Mouse (Mus musculus): ENCODE data around the gene Mipol1. TPM values are rescaled to one million over a fixed set of nuclear protein-coding genes. Genes with fewer than 3 reads are reported as not detected.

Mipol1 gene
- polyA plus RNA-seq, 1 experiment = 1.5 TPM

GRCm38 (mm10) chr12:57496347-57497119 is 266.3 kb downstream of the Mipol1 start:
- Histone ChIP-seq H3K36me3 (ENCODE audit: control insufficient read depth, insufficient read depth, low read length) (no peaks in the 10 kb centered on the region), H3K27me3 (replicated peaks; ENCODE audit: control insufficient read depth, insufficient read depth, low read length) (no peaks in the 10 kb centered on the region), H3K4me1 (ENCODE audit: control insufficient read depth, insufficient read depth, low read length) (no peaks in the 10 kb centered on the region), H3K27ac (ENCODE audit: insufficient read depth, low read depth, low read length) (no peak overlapping the region), H3K4me3 (ENCODE audit: insufficient read depth, low read depth, low read length) (no peak overlapping the region)
- TF ChIP-seq CTCF (conservative IDR thresholded peaks at IDR 0.05; ENCODE audit: insufficient read depth, insufficient read length, low read depth, low read length) (no peak), POLR2A (IDR thresholded peaks at IDR 0.05; ENCODE audit: low read depth, low read length) (no peak)
- WGBS = 56% methylated on average over 6 of the region's 6 CpGs
- DNase-seq = peak; percentile 3

DNA sequence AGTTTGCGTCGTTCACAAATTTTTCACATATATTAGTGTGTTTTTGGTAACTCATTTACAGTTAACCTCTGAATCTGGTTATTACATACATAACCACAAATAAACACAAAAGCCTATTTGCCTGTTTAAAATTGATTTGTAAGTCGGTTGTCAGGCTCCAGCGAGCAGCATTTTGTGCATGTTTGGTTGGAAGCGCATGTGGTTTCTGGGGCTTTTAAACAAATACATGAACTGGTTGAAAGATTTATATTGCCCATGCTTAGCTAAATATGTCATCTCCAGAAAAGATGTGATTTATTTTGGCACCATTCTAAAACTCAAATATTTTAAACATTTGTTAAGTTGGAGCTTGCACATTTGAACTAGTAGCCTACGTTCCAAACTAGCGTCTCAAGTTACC is 270.0 kb downstream of the Mipol1 start:
- Histone ChIP-seq H3K27ac (ENCODE audit: insufficient read depth, low read depth, low read length) (no peak overlapping the region), H3K4me1 (ENCODE audit: control insufficient read depth, insufficient read depth, low read length) (no peaks in the 10 kb centered on the region), H3K36me3 (ENCODE audit: control insufficient read depth, insufficient read depth, low read length) (no peaks in the 10 kb centered on the region), H3K4me3 (ENCODE audit: insufficient read depth, low read depth, low read length) (no peak overlapping the region), H3K27me3 (replicated peaks; ENCODE audit: control insufficient read depth, insufficient read depth, low read length) (no peaks in the 10 kb centered on the region)
- no peak for TF ChIP-seq CTCF (conservative IDR thresholded peaks at IDR 0.05; ENCODE audit: insufficient read depth, insufficient read length, low read depth, low read length)
- TF ChIP-seq POLR2A (IDR thresholded peaks at IDR 0.05; ENCODE audit: low read depth, low read length) = no peak
- 69% methylated on average over 7 of the region's 7 CpGs for WGBS
- no peak for DNase-seq

DNA sequence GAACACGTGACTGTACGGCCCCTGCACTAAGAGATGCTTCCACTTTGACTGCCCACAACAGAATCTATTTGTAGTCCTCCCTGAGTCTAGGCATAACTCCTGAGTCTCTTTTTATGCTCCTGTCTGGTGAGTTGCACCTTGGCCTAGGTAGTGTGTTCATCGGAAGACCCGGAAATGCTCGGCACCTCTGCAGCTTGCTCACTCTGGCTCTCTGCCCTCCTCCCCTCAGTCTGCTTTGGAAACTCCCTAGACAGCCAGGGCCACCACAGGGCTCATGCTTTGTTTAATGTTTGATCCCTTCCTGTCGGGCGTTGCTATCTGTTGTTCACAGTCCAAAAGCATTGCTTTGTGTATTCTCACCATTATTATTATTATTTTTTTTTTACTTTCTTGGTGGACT is 275.1 kb downstream of the Mipol1 start:
- no peak for DNase-seq
- TF ChIP-seq CTCF (conservative IDR thresholded peaks at IDR 0.05; ENCODE audit: insufficient read depth, insufficient read length, low read depth, low read length) = no peak
- WGBS = 55% methylated on average over 7 of the region's 7 CpGs

GRCm38 (mm10) chr12:57508938-57509337 is 278.7 kb downstream of the Mipol1 start:
- Histone ChIP-seq H3K27me3 (replicated peaks; ENCODE audit: control insufficient read depth, insufficient read depth, low read length) (no peaks in the 10 kb centered on the region; the same call in 1 of the 2 replicates), H3K4me3 (ENCODE audit: insufficient read depth, low read depth, low read length) (no peak overlapping the region), H3K27ac (ENCODE audit: insufficient read depth, low read depth, low read length) (no peak overlapping the region), H3K36me3 (ENCODE audit: control insufficient read depth, insufficient read depth, low read length) (no peaks in the 10 kb centered on the region), H3K4me1 (ENCODE audit: control insufficient read depth, insufficient read depth, low read length) (no peaks in the 10 kb centered on the region)
- no peak for DNase-seq
- TF ChIP-seq CTCF (conservative IDR thresholded peaks at IDR 0.05; ENCODE audit: insufficient read depth, insufficient read length, low read depth, low read length) (no peak), POLR2A (IDR thresholded peaks at IDR 0.05; ENCODE audit: low read depth, low read length) (no peak)
- WGBS = 45% methylated on average over 11 of the region's 11 CpGs

More for the DNA sequence above, 275.1 kb downstream of the Mipol1 start:
- H3K36me3 ChIP-seq (ENCODE audit: control insufficient read depth, insufficient read depth, low read length) = no peaks in the 10 kb centered on the region
- H3K27ac ChIP-seq (ENCODE audit: insufficient read depth, low read depth, low read length) = no peak overlapping the region
- H3K4me3 ChIP-seq (ENCODE audit: insufficient read depth, low read depth, low read length) = no peak overlapping the region
- no peaks in the 10 kb centered on the region; the same call in 1 of the 2 replicates for H3K27me3 ChIP-seq (replicated peaks; ENCODE audit: control insufficient read depth, insufficient read depth, low read length)
- no peaks in the 10 kb centered on the region for H3K4me1 ChIP-seq (ENCODE audit: control insufficient read depth, insufficient read depth, low read length)

GRCm38 (mm10) chr12:57509726-57510125 is 279.5 kb downstream of the Mipol1 start:
- no peaks in the 10 kb centered on the region for H3K4me1 ChIP-seq (ENCODE audit: control insufficient read depth, insufficient read depth, low read length)
- 66% methylated on average over 4 of the region's 4 CpGs for WGBS
- no peak overlapping the region for H3K27ac ChIP-seq (ENCODE audit: insufficient read depth, low read depth, low read length)
- no peaks in the 10 kb centered on the region for H3K36me3 ChIP-seq (ENCODE audit: control insufficient read depth, insufficient read depth, low read length)
- DNase-seq = no peak
- no peak overlapping the region for H3K4me3 ChIP-seq (ENCODE audit: insufficient read depth, low read depth, low read length)
- TF ChIP-seq POLR2A (IDR thresholded peaks at IDR 0.05; ENCODE audit: low read depth, low read length) (no peak), CTCF (conservative IDR thresholded peaks at IDR 0.05; ENCODE audit: insufficient read depth, insufficient read length, low read depth, low read length) (no peak)
- no peaks in the 10 kb centered on the region; the same call in 1 of the 2 replicates for H3K27me3 ChIP-seq (replicated peaks; ENCODE audit: control insufficient read depth, insufficient read depth, low read length)

- H3K27me3 ChIP-seq (replicated peaks; ENCODE audit: control insufficient read depth, insufficient read depth, low read length) = no peaks in the 10 kb centered on the region; the same call in 1 of the 2 replicates
- H3K36me3 ChIP-seq (ENCODE audit: control insufficient read depth, insufficient read depth, low read length) = no peaks in the 10 kb centered on the region
- no peak for TF ChIP-seq CTCF (conservative IDR thresholded peaks at IDR 0.05; ENCODE audit: insufficient read depth, insufficient read length, low read depth, low read length)
- TF ChIP-seq POLR2A (IDR thresholded peaks at IDR 0.05; ENCODE audit: low read depth, low read length) = no peak
- no peak overlapping the region for H3K27ac ChIP-seq (ENCODE audit: insufficient read depth, low read depth, low read length)
- no peaks in the 10 kb centered on the region for H3K4me1 ChIP-seq (ENCODE audit: control insufficient read depth, insufficient read depth, low read length)
- no peak for DNase-seq
- 89% methylated on average over 4 of the region's 4 CpGs for WGBS
- no peak overlapping the region for H3K4me3 ChIP-seq (ENCODE audit: insufficient read depth, low read depth, low read length)
Observed at GRCm38 (mm10) chr12:57511127-57511526, 280.9 kb downstream of the Mipol1 start.

GRCm38 (mm10) chr12:57511560-57511959 is 281.3 kb downstream of the Mipol1 start:
- H3K27me3 ChIP-seq (replicated peaks; ENCODE audit: control insufficient read depth, insufficient read depth, low read length) = no peaks in the 10 kb centered on the region; the same call in 1 of the 2 replicates
- H3K4me3 ChIP-seq (ENCODE audit: insufficient read depth, low read depth, low read length) = no peak overlapping the region
- H3K4me1 ChIP-seq (ENCODE audit: control insufficient read depth, insufficient read depth, low read length) = no peaks in the 10 kb centered on the region
- TF ChIP-seq POLR2A (IDR thresholded peaks at IDR 0.05; ENCODE audit: low read depth, low read length) (no peak), CTCF (conservative IDR thresholded peaks at IDR 0.05; ENCODE audit: insufficient read depth, insufficient read length, low read depth, low read length) (no peak)
- H3K36me3 ChIP-seq (ENCODE audit: control insufficient read depth, insufficient read depth, low read length) = no peaks in the 10 kb centered on the region
- H3K27ac ChIP-seq (ENCODE audit: insufficient read depth, low read depth, low read length) = no peak overlapping the region
- no peak for DNase-seq
- WGBS = 87% methylated on average over 5 of the region's 5 CpGs

Data from kidney, adult 2 months (tissue).